Mouse (Mus musculus) small intestine, adult 2 months (tissue): ENCODE data around the gene Cpd.

ENCODE experiments used
- CTCF ChIP-seq: fragments of 200-500 bp; IDR thresholded peaks from 2 replicates; pipeline ENCODE4 v1.5.1; 2012; ENCODE audit warnings: low read depth, mild to moderate bottlenecking, control low read depth, inconsistent platforms, low read length, moderate library complexity, mixed read lengths; ENCODE audit not compliant: insufficient replicate concordance, insufficient read length; ENCODE audit errors: extremely low read depth
- POLR2A ChIP-seq: fragments of 200-500 bp; IDR thresholded peaks from 2 replicates; pipeline ENCODE4 v1.6.1; 2012; ENCODE audit warnings: low read depth, mild to moderate bottlenecking, control low read depth, inconsistent platforms, low read length, moderate library complexity

DNA sequence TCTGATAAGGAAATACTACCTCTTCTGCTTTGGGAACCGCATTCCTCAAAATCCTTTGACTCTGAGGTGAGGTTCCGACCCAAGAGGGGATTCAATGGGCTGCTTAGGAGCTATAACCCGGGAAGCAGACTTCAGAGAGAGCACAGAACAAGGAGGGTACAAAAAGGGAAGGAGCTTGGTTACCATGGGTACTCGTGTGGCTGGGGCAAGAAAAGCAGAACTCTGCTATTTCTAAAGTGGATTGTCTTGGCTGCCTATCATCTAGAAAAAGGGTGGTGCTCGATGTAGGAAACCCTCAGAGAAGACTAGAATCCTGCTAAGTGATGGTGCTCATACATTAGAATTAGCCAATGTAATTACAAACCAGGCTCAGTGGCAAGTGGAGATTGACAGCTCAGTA is 12.4 kb upstream of the Cpd start:
- no peak for TF ChIP-seq CTCF
- TF ChIP-seq POLR2A: no peak
